Mouse (Mus musculus): Measurements from ENCODE around the gene Furin.

GRCm38 (mm10) chr7:80400099-80400498 lies 5.1 kb downstream of the Furin start:
- TF ChIP-seq CTCF (IDR thresholded peaks at IDR 0.05; ENCODE audit: low read depth, low read length) = no peak
- TF ChIP-seq GATA1 (IDR thresholded peaks at IDR 0.05; ENCODE audit: borderline replicate concordance, low read length) = no peak
